Mouse (Mus musculus): ENCODE data around the gene Galnt16.

GRCm38 (mm10) chr12:80646377-80646776 lies 128.3 kb downstream of the Galnt16 start:
- no peak for TF ChIP-seq CTCF (IDR thresholded peaks at IDR 0.05; ENCODE audit: extremely low read depth, insufficient read depth, insufficient read length, insufficient replicate concordance)
- TF ChIP-seq POLR2A (IDR thresholded peaks at IDR 0.05; ENCODE audit: low read depth, low read length) = no peak

Measured in spleen, adult 2 months (tissue).